Mouse (Mus musculus) kidney, postnatal 4 days (tissue): ENCODE data around the gene Hinfp.

Experiments used
- DNase-seq, 2 experiments: peaks; one replicate each; pipeline ENCODE4 v3.0.0; 2021; ENCODE audit warnings: mixed read lengths in 2 of 2

The Hinfp gene

DNA sequence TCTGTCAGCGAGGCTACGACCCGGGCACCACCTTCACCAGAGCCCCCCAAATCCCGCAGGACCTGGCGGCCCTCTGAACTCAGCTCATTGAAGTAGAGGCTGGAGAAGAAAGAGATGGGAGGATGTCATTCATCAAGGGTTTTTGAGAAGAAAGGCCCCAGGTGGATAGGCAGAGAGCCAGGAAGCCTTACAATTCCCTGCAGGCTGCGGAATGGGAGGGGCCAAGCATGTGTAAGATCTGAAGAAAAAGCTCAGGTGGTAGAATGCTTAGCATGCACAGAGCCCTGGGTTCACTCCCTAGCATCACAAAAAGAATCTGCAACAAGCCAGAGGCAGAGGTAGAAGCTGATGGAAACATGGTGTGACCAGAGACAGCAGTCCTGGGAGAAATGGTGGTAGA is 52.0 kb downstream of the Hinfp start:
- no peak for DNase-seq

DNA sequence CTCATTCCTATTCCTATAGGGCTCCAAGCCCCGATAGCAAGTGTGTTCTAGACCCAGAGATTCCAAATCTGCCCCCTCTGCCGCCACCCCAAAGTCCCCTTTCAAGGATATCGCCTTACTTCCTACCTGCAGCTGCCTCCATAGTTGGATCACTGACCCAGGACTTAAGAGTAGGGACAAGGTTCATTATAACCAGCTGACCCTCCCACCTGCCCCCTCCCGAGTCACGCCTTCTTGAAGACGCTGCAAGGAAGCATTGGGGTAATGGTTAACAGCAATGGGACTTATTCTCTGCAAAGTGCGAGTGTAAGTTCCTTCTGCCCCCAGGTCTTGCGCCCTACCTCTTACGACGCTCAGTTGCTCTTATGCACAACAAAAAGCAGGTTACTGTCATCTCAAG is 54.2 kb downstream of the Hinfp start, which contains the start of gene Pdzd3:
Gene Pdzd3 (minus strand): TSS at position 158 of the 400 bp plus-strand sequence.
- peak; percentile 57 to 74 for DNase-seq

GRCm38 (mm10) chr9:44250445-44250844 is 55.0 kb downstream of the Hinfp start:
- peak; percentile 37 to 50 for DNase-seq

DNA sequence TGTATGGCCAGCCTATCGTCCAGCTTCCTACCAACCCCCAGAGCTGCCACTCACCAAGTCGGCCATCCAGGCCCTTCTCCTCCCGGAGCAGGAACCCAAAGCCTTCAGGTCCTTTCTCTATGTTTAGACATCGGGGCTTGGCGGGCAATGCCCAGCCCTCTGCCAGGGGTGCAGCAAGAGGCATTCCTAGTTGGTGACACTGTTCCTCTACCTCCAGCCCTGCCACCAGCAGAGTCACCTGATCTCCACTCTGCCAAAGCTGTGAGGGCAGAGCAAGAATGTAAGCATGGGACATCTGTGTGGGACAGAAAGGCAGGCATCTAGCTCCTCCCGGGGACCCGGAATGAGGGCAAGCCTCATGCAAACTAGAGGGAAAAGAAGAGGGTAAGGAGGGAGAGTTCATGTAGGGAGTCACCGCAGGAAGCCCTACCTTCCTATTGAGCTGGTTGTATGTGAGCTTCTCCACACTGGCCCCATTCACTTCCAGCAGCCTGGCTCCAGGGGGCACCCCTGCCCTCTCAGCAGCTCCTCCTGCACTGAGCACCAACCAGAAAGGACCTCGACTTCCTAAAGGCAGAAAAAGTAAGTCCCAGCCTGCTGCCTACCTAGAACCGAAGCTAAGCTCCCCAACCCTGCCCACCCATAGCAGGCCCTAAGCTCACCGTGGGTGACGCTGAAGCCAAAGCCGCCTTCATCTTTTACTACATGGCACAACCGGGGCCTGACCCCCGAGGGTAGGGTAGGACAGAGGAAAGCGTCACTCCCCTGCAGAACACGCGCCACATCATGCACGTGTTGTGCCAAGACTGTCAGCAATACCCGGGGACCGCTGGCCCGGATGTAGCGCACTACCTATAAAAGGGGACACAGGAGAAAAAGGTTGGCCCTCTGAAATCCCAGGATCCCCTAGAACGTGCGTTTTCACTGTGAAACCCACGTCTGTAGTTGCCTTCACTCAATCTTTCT is 56.0 kb downstream of the Hinfp start:
- DNase-seq = peak; percentile 81 to 87

- no peak for DNase-seq
Observed at GRCm38 (mm10) chr9:44247907-44248306, 57.6 kb downstream of the Hinfp start.

- DNase-seq = no peak
Observed at GRCm38 (mm10) chr9:44243621-44244020, 61.9 kb downstream of the Hinfp start.
